Mouse (Mus musculus): Measurements from ENCODE around the gene Slc37a4. TPM values are rescaled to one million over a fixed set of nuclear protein-coding genes. Genes with fewer than 3 reads are reported as not detected.

Gene Slc37a4
- polyA plus RNA-seq, 1 experiment from 2014 or later = 87.2 TPM

GRCm38 (mm10) chr9:44450387-44450786 lies 53.7 kb downstream of the Slc37a4 start:
- H3K9ac ChIP-seq (ENCODE audit: low read depth, low read length) = no peak overlapping the region
- H3K27me3 ChIP-seq (replicated peaks; ENCODE audit: control insufficient read depth, insufficient read depth, low read length) = peaks cover 8% of the 10 kb centered on the region; the same call in 1 of the 2 replicates
- peaks cover 8% of the 10 kb centered on the region; the same call in 1 of the 2 replicates for H3K4me1 ChIP-seq (ENCODE audit: control insufficient read depth, insufficient read depth, low read length)
- no peak overlapping the region for H3K27ac ChIP-seq (ENCODE audit: low read length)
- H3K4me3 ChIP-seq (ENCODE audit: low read length) = no peak overlapping the region
- no peaks in the 10 kb centered on the region for H3K9me3 ChIP-seq (ENCODE audit: control insufficient read depth, low read length)
- H3K36me3 ChIP-seq (ENCODE audit: control insufficient read depth, insufficient read depth, low read length) = no peaks in the 10 kb centered on the region
- no peak overlapping the region for H3K4me2 ChIP-seq (ENCODE audit: low read depth, low read length)
- ATAC-seq = no peak

Small RNAs within 50 kb of the gene (microRNA-seq; reads per million reads assigned to microRNA genes)
- gene Mir7085 = not detected

Other genes starting within 250 kb of the Slc37a4 start
- gene Cbl, start 162.8 kb upstream of the Slc37a4 start, polyA plus RNA-seq (2015; fragmentation: Nextera tagmentation; extraction: Ambion mirVana) = 10.9 and 11.2 TPM in 2 replicates
- not detected in 2 replicates for gene Ccdc153, start 156.2 kb upstream of the Slc37a4 start, polyA plus RNA-seq (2015; fragmentation: Nextera tagmentation; extraction: Ambion mirVana)
- 22.2 and 28.5 TPM in 2 replicates for gene Pdzd3, start 145.4 kb upstream of the Slc37a4 start, polyA plus RNA-seq (2015; fragmentation: Nextera tagmentation; extraction: Ambion mirVana)
- 5.4 and 5.5 TPM in 2 replicates for gene Nlrx1, start 128.3 kb upstream of the Slc37a4 start, polyA plus RNA-seq (2015; fragmentation: Nextera tagmentation; extraction: Ambion mirVana)
- 2.6 and 3.0 TPM in 2 replicates for gene Abcg4, start 108.2 kb upstream of the Slc37a4 start, polyA plus RNA-seq (2015; fragmentation: Nextera tagmentation; extraction: Ambion mirVana)
- 17.8 and 19.4 TPM in 2 replicates for gene Hinfp, start 91.2 kb upstream of the Slc37a4 start, polyA plus RNA-seq (2015; fragmentation: Nextera tagmentation; extraction: Ambion mirVana)
- 15.3 and 16.5 TPM in 2 replicates for gene C2cd2l, start 76.6 kb upstream of the Slc37a4 start, polyA plus RNA-seq (2015; fragmentation: Nextera tagmentation; extraction: Ambion mirVana)
- 39.3 and 42.7 TPM in 2 replicates for gene Dpagt1, start 70.8 kb upstream of the Slc37a4 start, polyA plus RNA-seq (2015; fragmentation: Nextera tagmentation; extraction: Ambion mirVana)
- 268 and 278 TPM in 2 replicates for gene H2afx, start 62.2 kb upstream of the Slc37a4 start, polyA plus RNA-seq (2015; fragmentation: Nextera tagmentation; extraction: Ambion mirVana)
- gene Hmbs, start 52.6 kb upstream of the Slc37a4 start, polyA plus RNA-seq (2015; fragmentation: Nextera tagmentation; extraction: Ambion mirVana) = 134 and 155 TPM in 2 replicates
- gene Vps11, start 35.2 kb upstream of the Slc37a4 start, polyA plus RNA-seq (2015; fragmentation: Nextera tagmentation; extraction: Ambion mirVana) = 37.1 and 40.2 TPM in 2 replicates
- 36.5 and 41.2 TPM in 2 replicates for gene Hyou1, start 17.4 kb upstream of the Slc37a4 start, polyA plus RNA-seq (2015; fragmentation: Nextera tagmentation; extraction: Ambion mirVana)
- gene Rps25, start 10.3 kb downstream of the Slc37a4 start, polyA plus RNA-seq (2015; fragmentation: Nextera tagmentation; extraction: Ambion mirVana) = 1,622 and 1,645 TPM in 2 replicates
- gene Trappc4, start 10.7 kb downstream of the Slc37a4 start, polyA plus RNA-seq (2015; fragmentation: Nextera tagmentation; extraction: Ambion mirVana) = 110 and 122 TPM in 2 replicates
- gene Ccdc84, start 21.7 kb downstream of the Slc37a4 start, polyA plus RNA-seq (2015; fragmentation: Nextera tagmentation; extraction: Ambion mirVana) = 23.3 and 25.9 TPM in 2 replicates
- not detected in 2 replicates for gene Foxr1, start 44.3 kb downstream of the Slc37a4 start, polyA plus RNA-seq (2015; fragmentation: Nextera tagmentation; extraction: Ambion mirVana)
- gene Upk2, start 58.1 kb downstream of the Slc37a4 start, polyA plus RNA-seq (2015; fragmentation: Nextera tagmentation; extraction: Ambion mirVana) = 0.61 and 0.80 TPM in 2 replicates
- 5.1 and 5.9 TPM in 2 replicates for gene Bcl9l, start 86.0 kb downstream of the Slc37a4 start, polyA plus RNA-seq (2015; fragmentation: Nextera tagmentation; extraction: Ambion mirVana)
- 1.1 TPM in 2 replicates for gene Cxcr5, start 165.0 kb downstream of the Slc37a4 start, polyA plus RNA-seq (2015; fragmentation: Nextera tagmentation; extraction: Ambion mirVana)
- 8.1 and 9.8 TPM in 2 replicates for gene Ddx6, start 208.0 kb downstream of the Slc37a4 start, polyA plus RNA-seq (2015; fragmentation: Nextera tagmentation; extraction: Ambion mirVana)

All from intestine, embryonic 16.5 days (tissue).